Mouse (Mus musculus) CH12.LX (cell line): Measurements from ENCODE around the gene Gli2. TPM values are rescaled to one million over a fixed set of nuclear protein-coding genes. Genes with fewer than 3 reads are reported as not detected.

Experiments used
- DNase-seq: peaks from one replicate; pipeline ENCODE4 v3.0.0-alpha.2; 2013; ENCODE audit errors: extremely low read depth
- H3K27ac ChIP-seq: 2 replicates; pipeline ENCODE4 v1.5.1; 2012; ENCODE audit warnings: low read depth, mild to moderate bottlenecking, control low read depth, moderate library complexity; ENCODE audit not compliant: insufficient read depth
- H3K27me3 ChIP-seq: replicated peaks from 2 replicates; pipeline ENCODE3; 2012; ENCODE audit warnings: inconsistent platforms
- H3K36me3 ChIP-seq, 2 experiments: replicated peaks in 1 of 2; 2 replicates each; pipeline versions ENCODE3 to v1.6.1; 2012; ENCODE audit warnings: inconsistent platforms in 1 of 2, low read length in 1 of 2, mild to moderate bottlenecking in 1 of 2, mixed read lengths in 1 of 2, moderate library complexity in 1 of 2; ENCODE audit not compliant: control insufficient read depth in 1 of 2, insufficient read depth in 1 of 2
- H3K4me1 ChIP-seq, 2 experiments: 2 replicates each; pipeline ENCODE4 v1.6.1; 2012; ENCODE audit warnings: inconsistent platforms in 1 of 2, moderate library complexity in 1 of 2; ENCODE audit not compliant: insufficient read depth in 2 of 2, control insufficient read depth in 1 of 2
- H3K4me2 ChIP-seq: 2 replicates; pipeline ENCODE4 v1.6.1; 2012; ENCODE audit warnings: low read depth, mild to moderate bottlenecking, control low read depth; ENCODE audit not compliant: poor library complexity, insufficient read depth, severe bottlenecking
- H3K4me3 ChIP-seq, 3 experiments: fragments of 150-350 bp in 1 of 3; sonication (generic) in 1 of 3; replicated peaks in 1 of 3; 2 replicates each; pipeline versions ENCODE3 to v1.5.1; 2011 to 2012; ENCODE audit warnings: low read depth in 2 of 3, low read length in 2 of 3, mild to moderate bottlenecking in 2 of 3, moderate library complexity in 2 of 3, control low read depth in 1 of 3, improper control_type of control experiment in 1 of 3, inconsistent platforms in 1 of 3, mixed read lengths in 1 of 3; ENCODE audit not compliant: poor library complexity in 1 of 3
- H3K79me2 ChIP-seq: replicated peaks from 2 replicates; pipeline ENCODE4 v1.6.1; 2012; ENCODE audit warnings: mild to moderate bottlenecking, moderate library complexity; ENCODE audit not compliant: control insufficient read depth, poor library complexity, insufficient read depth, severe bottlenecking; ENCODE audit errors: extremely low read depth
- H3K9ac ChIP-seq: 2 replicates; pipeline ENCODE4 v1.6.1; 2012; ENCODE audit warnings: low read depth, mild to moderate bottlenecking, control low read depth, moderate library complexity; ENCODE audit not compliant: insufficient read depth
- H3K9me3 ChIP-seq: replicated peaks from 2 replicates; pipeline ENCODE3; 2012; ENCODE audit warnings: low read length, inconsistent platforms, mixed read lengths
- CHD1 ChIP-seq: IDR thresholded peaks from 2 replicates; pipeline ENCODE4 v1.6.1; 2012; ENCODE audit warnings: low read depth, low read length, improper control_type of control experiment, inconsistent platforms
- CHD2 ChIP-seq: IDR thresholded peaks from 2 replicates; pipeline ENCODE4 v1.6.1; 2011; ENCODE audit warnings: low read length, improper control_type of control experiment
- CTCF ChIP-seq, 2 experiments: IDR thresholded peaks in 1 of 2; conservative IDR thresholded peaks in 1 of 2; 2 replicates each; pipeline ENCODE4 v1.5.1; 2011 to 2012; ENCODE audit warnings: low read depth in 2 of 2, low read length in 2 of 2, improper control_type of control experiment in 1 of 2, inconsistent platforms in 1 of 2, mild to moderate bottlenecking in 1 of 2, moderate library complexity in 1 of 2
- E2F4 ChIP-seq: IDR thresholded peaks from 2 replicates; pipeline ENCODE4 v1.6.1; 2011; ENCODE audit warnings: low read depth, low read length, improper control_type of control experiment; ENCODE audit not compliant: insufficient replicate concordance
- ETS1 ChIP-seq: conservative IDR thresholded peaks from 2 replicates; pipeline ENCODE4 v1.6.1; 2012; ENCODE audit warnings: low read depth, mild to moderate bottlenecking, inconsistent platforms, low read length, improper control_type of control experiment, moderate library complexity
- GABPA ChIP-seq: IDR thresholded peaks from 2 replicates; pipeline ENCODE4 v1.6.1; 2012; ENCODE audit warnings: low read depth, low read length, improper control_type of control experiment, inconsistent platforms; ENCODE audit not compliant: insufficient replicate concordance
- HCFC1 ChIP-seq: IDR thresholded peaks from 2 replicates; pipeline ENCODE4 v1.6.1; 2012; ENCODE audit warnings: low read depth, mild to moderate bottlenecking, inconsistent platforms, low read length, improper control_type of control experiment
- JUND ChIP-seq: conservative IDR thresholded peaks from 2 replicates; pipeline ENCODE4 v1.6.1; 2011; ENCODE audit warnings: low read depth, low read length, improper control_type of control experiment
- KAT2A ChIP-seq: IDR thresholded peaks from 2 replicates; pipeline ENCODE4 v1.6.1; 2012; ENCODE audit warnings: low read length, improper control_type of control experiment, inconsistent platforms; ENCODE audit not compliant: insufficient replicate concordance
- MEF2A ChIP-seq: IDR thresholded peaks from 2 replicates; pipeline ENCODE4 v1.6.1; 2014; ENCODE audit warnings: low read depth, mild to moderate bottlenecking, inconsistent platforms, low read length, improper control_type of control experiment, borderline replicate concordance
- MXI1 ChIP-seq: IDR thresholded peaks from 2 replicates; pipeline ENCODE4 v1.6.1; 2011; ENCODE audit warnings: mild to moderate bottlenecking, low read depth, low read length, improper control_type of control experiment
- MYC ChIP-seq: IDR thresholded peaks from 2 replicates; pipeline ENCODE4 v1.6.1; 2011; ENCODE audit warnings: low read depth, mild to moderate bottlenecking, improper control_type of control experiment, low read length
- NELFE ChIP-seq: IDR thresholded peaks from 2 replicates; pipeline ENCODE4 v1.6.1; 2011; ENCODE audit warnings: low read depth, low read length, improper control_type of control experiment
- NRF1 ChIP-seq: IDR thresholded peaks from 2 replicates; pipeline ENCODE4 v1.6.1; 2014; ENCODE audit warnings: low read depth, mild to moderate bottlenecking, inconsistent platforms, low read length, improper control_type of control experiment, moderate library complexity
- PAX5 ChIP-seq: IDR thresholded peaks from 2 replicates; pipeline ENCODE4 v1.6.1; 2012; ENCODE audit warnings: low read length, inconsistent platforms, mixed read lengths
- RAD21 ChIP-seq: IDR thresholded peaks from 2 replicates; pipeline ENCODE4 v1.6.1; 2011; ENCODE audit warnings: low read depth, mild to moderate bottlenecking, low read length, improper control_type of control experiment, moderate library complexity
- RCOR1 ChIP-seq: conservative IDR thresholded peaks from 2 replicates; pipeline ENCODE4 v1.6.1; 2012; ENCODE audit warnings: low read depth, mild to moderate bottlenecking, inconsistent platforms, low read length, improper control_type of control experiment
- TBP ChIP-seq: conservative IDR thresholded peaks from 2 replicates; pipeline ENCODE4 v1.6.1; 2011; ENCODE audit warnings: low read depth, low read length, improper control_type of control experiment
- USF1 ChIP-seq: IDR thresholded peaks from 2 replicates; pipeline ENCODE4 v1.6.1; 2014; ENCODE audit warnings: low read depth, mild to moderate bottlenecking, inconsistent platforms, low read length, improper control_type of control experiment
- USF2 ChIP-seq: conservative IDR thresholded peaks from 2 replicates; pipeline ENCODE4 v1.6.1; 2011; ENCODE audit warnings: low read depth, low read length, improper control_type of control experiment
- ZC3H11A ChIP-seq: IDR thresholded peaks from 2 replicates; pipeline ENCODE4 v1.6.1; 2012; ENCODE audit warnings: low read depth, mild to moderate bottlenecking, inconsistent platforms, low read length, improper control_type of control experiment
- ZKSCAN1 ChIP-seq: IDR thresholded peaks from 2 replicates; pipeline ENCODE4 v1.6.1; 2012; ENCODE audit warnings: low read depth, inconsistent platforms, low read length, improper control_type of control experiment, borderline replicate concordance
- dilution Hi-C: fragments of 300-500 bp; cut with MboI; formaldehyde crosslinking; loops from 2 replicates; pipeline ENCODE4 v1.14.3; 2020; ENCODE audit warnings: low sequenced_read_pairs; ENCODE audit not compliant: extremely low pct_unique_long_range_greater_than_20kb, extremely low pct_ligation_motif_present
- in situ Hi-C: fragments of 300-500 bp; cut with MboI; formaldehyde crosslinking; loops from 3 replicates; pipeline ENCODE4 v1.14.3; 2019; ENCODE audit warnings: low sequenced_read_pairs, low pct_ligation_motif_present, low pct_unique_long_range_greater_than_20kb, mixed read lengths
- polyA plus RNA-seq: library from polyadenylated mRNA; unstranded; fragments of >175 nt; gene quantifications from 2 replicates; pipeline ENCODE4 v1.2.1, GENCODE M21; 2012; ENCODE audit warnings: low read depth; ENCODE audit not compliant: insufficient read length
- total RNA-seq, 2 experiments: library from RNA; depleted of rRNA; stranded (reverse); fragments of 300-350 nt in 1 of 2; fragments of >200 nt in 1 of 2; gene quantifications; 2 replicates each; pipeline ENCODE4 v1.2.3; 2012 to 2014

The Gli2 gene
- total and polyA plus RNA-seq, 3 experiments: not detected

DNA sequence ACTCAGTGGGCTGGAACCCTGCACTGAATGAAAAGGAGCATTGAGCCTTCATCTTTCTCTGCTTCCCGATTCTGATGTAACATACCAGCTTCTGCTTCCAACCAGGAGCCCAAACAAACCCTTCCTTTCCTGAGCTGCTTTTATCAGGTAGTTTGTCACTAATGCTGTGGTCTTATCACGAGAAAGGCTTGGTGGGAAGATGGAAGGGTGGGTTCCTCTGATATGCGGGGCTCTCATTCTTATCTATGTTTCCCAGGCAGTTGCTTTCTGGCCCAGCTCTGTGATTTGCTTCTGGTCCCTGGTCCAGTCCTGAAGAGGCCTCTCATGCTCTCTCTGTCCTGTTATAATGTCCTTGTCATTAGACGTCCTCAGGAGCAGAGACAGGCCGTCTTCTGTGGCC is 222.8 kb downstream of the Gli2 start:
- H3K9ac ChIP-seq: no peak overlapping the region
- H3K4me3 ChIP-seq: no peak overlapping the region
- peaks cover 87% of the 10 kb centered on the region for H3K9me3 ChIP-seq
- no peak overlapping the region for H3K4me2 ChIP-seq
- no peaks in the 10 kb centered on the region for H3K36me3 ChIP-seq
- in situ Hi-C loops: no loop called here
- H3K27ac ChIP-seq: no peak overlapping the region
- TF ChIP-seq RAD21 (no peak), MYC (no peak), CHD1 (no peak), MXI1 (no peak), CTCF (conservative IDR thresholded peaks at IDR 0.05 in 1 of 2, IDR thresholded peaks at IDR 0.05 in 1 of 2; ENCODE audit: low read depth in 2 of 2, low read length in 2 of 2) (no peak), NRF1 (no peak), MEF2A (no peak)
- no peaks in the 10 kb centered on the region for H3K27me3 ChIP-seq
- no peaks in the 10 kb centered on the region for H3K4me1 ChIP-seq
- no peak for DNase-seq
- dilution Hi-C loops: no loop called here
- H3K79me2 ChIP-seq: no peaks in the 10 kb centered on the region

DNA sequence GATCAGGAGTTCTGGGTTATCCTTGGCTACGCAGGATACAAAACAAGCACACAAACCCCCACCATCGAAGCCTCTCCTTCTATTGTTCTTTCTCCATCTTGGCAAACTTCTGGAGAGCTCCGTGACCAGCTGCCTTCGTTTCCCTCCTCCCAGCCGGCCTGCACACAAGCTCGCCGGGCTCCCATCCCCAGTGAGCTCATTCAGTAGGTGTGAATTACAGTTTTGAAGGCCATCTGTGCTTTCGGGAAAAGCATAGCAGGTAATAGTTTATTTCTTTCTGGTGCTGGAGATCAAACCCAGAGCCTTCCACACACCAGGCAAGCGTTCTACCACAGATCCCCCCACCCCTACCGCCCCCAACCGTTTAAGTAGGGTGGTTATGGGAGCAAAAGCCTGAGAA is 226.8 kb downstream of the Gli2 start:
- Histone ChIP-seq H3K9me3 (peaks cover 76% of the 10 kb centered on the region), H3K36me3 (no peaks in the 10 kb centered on the region), H3K4me3 (no peak overlapping the region), H3K27ac (no peak overlapping the region), H3K79me2 (no peaks in the 10 kb centered on the region), H3K9ac (no peak overlapping the region), H3K4me1 (no peaks in the 10 kb centered on the region), H3K27me3 (no peaks in the 10 kb centered on the region), H3K4me2 (no peak overlapping the region)
- in situ Hi-C loops (no loop called here), dilution Hi-C loops (no loop called here)
- TF ChIP-seq MXI1 (no peak), HCFC1 (no peak), ETS1 (no peak), RCOR1 (no peak), USF2 (no peak), JUND (no peak), TBP (no peak), GABPA (no peak), ZC3H11A (no peak), KAT2A (no peak), CHD2 (no peak), E2F4 (no peak), USF1 (no peak), ZKSCAN1 (no peak), PAX5 (no peak), NELFE (no peak)
- no peak for DNase-seq
